Mouse (Mus musculus) kidney, postnatal 0 days (tissue): ENCODE measurements around the gene Olfr1029. TPM values are rescaled to one million over a fixed set of nuclear protein-coding genes. Genes with fewer than 3 reads are reported as not detected.
A peak's percentile ranks its signal among the peaks of the same experiment; 100 is the strongest.
"Not testable (repeated sequence)": the region's sequence is repeated elsewhere in the genome, so short reads cannot be mapped to it uniquely, and the experiment has no call there.

ENCODE experiments used
- ATAC-seq: fragments of 200-750 bp; cut with Nextera tagmentation; replicated peaks from 2 replicates; pipeline ENCODE4 v1.8.0; 2017; ENCODE audit warnings: low read depth, moderate number of reproducible peaks, moderate TSS enrichment, moderate library complexity; ENCODE audit not compliant: low FRiP score
- DNase-seq: peaks from one replicate; pipeline ENCODE4 v3.0.0-alpha.2; 2016; ENCODE audit warnings: low spot score
- H3K27ac ChIP-seq: fragments of 300-500 bp; sonication (generic); 2 replicates; pipeline ENCODE4 v1.5.1; 2014; ENCODE audit warnings: mild to moderate bottlenecking
- H3K27me3 ChIP-seq: fragments of 300-500 bp; sonication (generic); 2 replicates; pipeline ENCODE4 v1.6.1; 2014; ENCODE audit warnings: low read length, mixed read lengths; ENCODE audit not compliant: insufficient read depth
- H3K36me3 ChIP-seq: fragments of 300-500 bp; sonication (generic); 2 replicates; pipeline ENCODE4 v1.6.1; 2014; ENCODE audit warnings: low read length, mixed read lengths; ENCODE audit not compliant: insufficient read depth
- H3K4me1 ChIP-seq: fragments of 300-500 bp; sonication (generic); replicated peaks from 2 replicates; pipeline ENCODE4 v1.6.1; 2014; ENCODE audit warnings: antibody characterized with exemption, low read length, mixed read lengths; ENCODE audit not compliant: insufficient read depth
- H3K4me2 ChIP-seq: fragments of 300-500 bp; sonication (generic); 2 replicates; pipeline ENCODE4 v1.6.1; 2014; ENCODE audit warnings: mild to moderate bottlenecking, low read length, moderate library complexity, mixed read lengths
- H3K4me3 ChIP-seq: fragments of 300-500 bp; sonication (generic); replicated peaks from 2 replicates; pipeline ENCODE4 v1.5.1; 2014; ENCODE audit warnings: low read depth, low read length
- H3K9ac ChIP-seq: fragments of 300-500 bp; sonication (generic); 2 replicates; pipeline ENCODE4 v1.6.1; 2014; ENCODE audit warnings: low read depth, low read length
- H3K9me3 ChIP-seq: fragments of 300-500 bp; sonication (generic); replicated peaks from 2 replicates; pipeline ENCODE4 v1.6.1; 2016; ENCODE audit warnings: low read length, inconsistent platforms, mixed read lengths
- CTCF ChIP-seq: IDR thresholded peaks from 2 replicates; pipeline ENCODE4 v1.5.1; 2016; ENCODE audit warnings: antibody characterized with exemption, low read depth, mild to moderate bottlenecking, moderate library complexity
- WGBS: fragments of 180-500 bp; shearing (Covaris S2); extraction: QIAGEN DNeasy Blood & Tissue Kit; methylation state at CpG from one replicate; pipeline ENCODE4 v1.1.7; 2014; 5-methylcytosine and 5-hydroxymethylcytosine counted together
- polyA plus RNA-seq: library from polyadenylated mRNA; unstranded; fragments of >200 nt; fragmentation: Nextera tagmentation; extraction: Ambion mirVana; gene quantifications from 2 replicates; pipeline ENCODE4 v1.2.1, GENCODE M21; 2015

The Olfr1029 gene
- polyA plus RNA-seq: not detected in 2 replicates

DNA sequence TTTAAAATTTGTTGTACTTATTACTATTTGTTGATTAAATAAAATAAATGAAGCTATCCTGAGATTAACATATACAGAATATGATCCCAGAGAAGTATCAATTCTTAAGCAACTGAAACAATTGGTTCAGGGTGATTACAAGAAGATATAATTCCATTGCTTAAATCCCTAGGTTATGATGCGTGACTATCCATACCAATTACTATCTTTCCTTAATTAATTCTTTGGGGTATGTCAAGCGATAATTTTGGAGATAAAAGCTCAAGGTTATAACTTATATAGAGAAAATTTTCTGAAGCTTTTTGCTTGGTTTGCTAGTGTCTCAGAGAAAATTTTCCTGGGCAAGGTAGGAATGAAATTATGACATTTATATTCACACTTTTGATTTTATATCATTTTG is at the start of gene Olfr1029:
Gene Olfr1029, plus strand, starts transcription at position 301 of the 400 bp plus-strand sequence.
- Histone ChIP-seq H3K4me1 (no peaks in the 10 kb centered on the region), H3K27ac (no peak within 1 kb of the TSS), H3K4me3 (no peak within 1 kb of the TSS), H3K9ac (no peak within 1 kb of the TSS), H3K9me3 (no peaks in the 10 kb centered on the region), H3K27me3 (no peaks in the 10 kb centered on the region), H3K36me3 (no peaks in the 10 kb centered on the region), H3K4me2 (no peak within 1 kb of the TSS)
- WGBS: 89% methylated on average over 2 of the region's 2 CpGs
- no peak for ATAC-seq
- DNase-seq: no peak
- no peak for TF ChIP-seq CTCF

DNA sequence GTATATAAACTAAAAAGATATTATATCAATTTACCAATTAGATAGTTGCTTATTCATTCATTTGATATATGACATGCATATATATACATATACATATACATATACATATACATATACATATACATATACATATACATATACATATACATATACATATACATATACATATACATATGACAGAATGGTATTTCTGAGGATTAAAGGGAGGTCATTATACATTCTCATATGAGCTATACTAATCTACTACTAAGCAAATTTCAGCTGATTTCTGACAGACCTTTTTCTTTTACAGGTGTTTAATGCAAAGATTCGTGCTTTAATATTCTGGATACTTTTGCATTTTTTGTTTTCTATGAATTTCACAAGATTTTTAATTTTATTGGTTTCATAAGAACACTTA is 23.6 kb upstream of the Olfr1029 start, which contains the start of gene Olfr1028:
Gene Olfr1028, plus strand, starts transcription at position 301 of the 400 bp plus-strand sequence.
- H3K4me2 ChIP-seq: no peak within 1 kb of the TSS
- ATAC-seq (no peak), DNase-seq (no peak)
- no peaks in the 10 kb centered on the region for H3K9me3 ChIP-seq
- TF ChIP-seq CTCF: no peak
- H3K9ac ChIP-seq: no peak within 1 kb of the TSS
- H3K36me3 ChIP-seq: no peaks in the 10 kb centered on the region
- H3K4me3 ChIP-seq: no peak within 1 kb of the TSS
- H3K4me1 ChIP-seq: no peaks in the 10 kb centered on the region
- no peak within 1 kb of the TSS for H3K27ac ChIP-seq
- no peaks in the 10 kb centered on the region for H3K27me3 ChIP-seq
- WGBS: 57% methylated on average over 1 of the region's 1 CpGs

DNA sequence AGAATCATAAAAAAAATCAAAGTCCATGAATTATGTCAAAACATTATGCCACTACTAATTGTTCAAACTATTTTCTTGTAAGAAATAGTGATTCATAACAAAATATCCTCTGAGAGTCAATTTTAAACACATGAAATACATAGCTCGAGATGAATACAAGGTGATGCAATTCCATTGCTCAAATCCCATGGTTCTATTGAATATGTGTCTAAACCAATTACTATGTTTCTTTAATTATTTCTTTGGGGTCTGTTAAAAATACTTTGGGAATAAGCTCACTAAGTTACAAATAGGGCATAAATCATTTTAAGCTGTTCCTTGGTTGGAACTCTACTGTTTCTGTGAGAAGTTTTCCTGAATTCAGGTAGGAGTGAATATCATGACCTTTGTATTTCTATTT is 5.3 kb downstream of the Olfr1029 start, which contains the start of gene Olfr1030:
Gene Olfr1030, plus strand, starts transcription at position 301 of the 400 bp plus-strand sequence.
- H3K27ac ChIP-seq: no peak within 1 kb of the TSS

DNA sequence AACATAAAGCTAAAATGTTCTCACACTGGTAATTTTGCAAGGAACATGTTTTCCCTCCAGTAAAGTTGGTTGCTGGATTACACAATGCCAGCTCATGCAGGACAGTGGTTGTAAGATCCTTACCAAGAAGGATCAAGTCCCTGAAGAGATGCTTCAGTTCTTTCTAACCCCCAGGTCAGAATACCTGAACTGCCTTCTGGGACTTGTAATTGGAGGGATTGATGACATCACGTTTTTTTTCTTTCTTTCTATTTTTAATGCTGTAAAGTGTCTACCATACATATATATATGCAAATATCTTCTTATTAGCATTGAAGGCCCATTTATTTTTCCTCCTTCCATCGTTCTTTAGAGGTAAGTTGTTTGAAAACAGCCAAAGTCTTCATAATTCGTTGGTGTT is 16.3 kb downstream of the Olfr1029 start, which contains the start of gene Olfr1031:
Gene Olfr1031, plus strand, starts transcription at position 301 of the 400 bp plus-strand sequence.
- H3K9me3 ChIP-seq: no peaks in the 10 kb centered on the region
- WGBS: 56% methylated on average over 3 of the region's 3 CpGs
- DNase-seq (no peak), ATAC-seq (no peak)
- H3K9ac ChIP-seq: no peak within 1 kb of the TSS
- no peak within 1 kb of the TSS for H3K4me3 ChIP-seq
- no peak within 1 kb of the TSS for H3K27ac ChIP-seq
- TF ChIP-seq CTCF: no peak
- H3K27me3 ChIP-seq: no peaks in the 10 kb centered on the region
- no peaks in the 10 kb centered on the region for H3K36me3 ChIP-seq
- H3K4me2 ChIP-seq: no peak within 1 kb of the TSS
- no peaks in the 10 kb centered on the region for H3K4me1 ChIP-seq

More for the DNA sequence above, 5.3 kb downstream of the Olfr1029 start, which contains the start of gene Olfr1030:
- no peak within 1 kb of the TSS for H3K4me2 ChIP-seq
- DNase-seq (no peak), ATAC-seq (no peak)
- no peaks in the 10 kb centered on the region for H3K27me3 ChIP-seq
- no peaks in the 10 kb centered on the region for H3K9me3 ChIP-seq
- H3K9ac ChIP-seq: no peak within 1 kb of the TSS
- H3K36me3 ChIP-seq: no peaks in the 10 kb centered on the region
- no peak within 1 kb of the TSS for H3K4me3 ChIP-seq
- no peaks in the 10 kb centered on the region for H3K4me1 ChIP-seq
- no peak for TF ChIP-seq CTCF
- WGBS: 74% methylated on average over 1 of the region's 1 CpGs

DNA sequence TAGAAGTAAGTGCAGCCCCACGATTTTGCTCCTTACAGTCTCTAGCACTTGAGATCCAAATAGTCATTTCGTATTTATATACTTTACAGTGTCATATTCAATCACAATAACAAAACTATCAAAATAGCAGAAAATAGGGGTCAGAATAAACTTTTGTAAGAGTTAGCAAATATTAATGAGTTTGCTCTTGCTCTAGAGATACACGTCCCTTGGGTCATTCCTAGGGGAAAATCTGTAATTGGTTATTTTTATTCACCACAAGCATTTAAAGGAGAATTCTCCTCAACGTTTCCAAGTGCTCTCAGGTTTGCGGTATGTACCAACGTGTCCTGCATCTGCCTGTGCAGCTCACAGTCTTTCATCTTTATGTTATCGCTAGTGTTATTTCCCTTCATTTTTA is 31.5 kb downstream of the Olfr1029 start, which contains the start of gene Olfr1032:
Gene Olfr1032, plus strand, starts transcription at position 301 of the 400 bp plus-strand sequence.
- no peak for ATAC-seq
- 82% methylated on average over 7 of the region's 7 CpGs for WGBS

DNA sequence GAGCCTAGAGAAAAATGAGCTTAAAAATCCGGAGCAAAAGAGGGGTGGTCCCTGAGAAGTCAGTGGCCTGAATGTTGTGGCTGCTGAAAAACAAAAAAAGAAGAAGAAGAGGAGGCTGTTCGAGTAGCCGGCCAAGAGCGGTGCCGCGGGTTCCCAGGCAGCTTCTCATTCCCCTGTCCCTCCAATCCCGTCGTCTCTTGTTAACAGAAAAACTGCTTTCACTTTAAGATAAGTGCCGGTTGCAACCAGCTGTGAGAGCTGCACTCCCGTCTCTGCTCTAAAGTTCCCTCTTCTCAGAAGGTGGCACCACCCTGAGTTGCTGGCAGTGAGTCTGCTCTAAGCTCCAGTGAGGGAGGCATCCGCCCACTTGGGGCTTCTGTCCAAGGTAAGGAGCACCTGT is 46.7 kb downstream of the Olfr1029 start, which contains the start of gene Olfr1033:
Gene Olfr1033, plus strand, starts transcription at position 228 of the 400 bp plus-strand sequence.
- Histone ChIP-seq H3K4me3 (peak within 1 kb of the TSS; percentile 32), H3K27ac (peak within 1 kb of the TSS; percentile 77), H3K4me2 (peak within 1 kb of the TSS; percentile 47)
- not testable (repeated sequence) for H3K36me3 ChIP-seq, H3K9ac ChIP-seq, H3K4me1 ChIP-seq, ATAC-seq, H3K9me3 ChIP-seq, H3K27me3 ChIP-seq
- peak; percentile 74 for DNase-seq
- under 1% methylated on average over 10 of the region's 11 CpGs for WGBS

More for the DNA sequence above, 31.5 kb downstream of the Olfr1029 start, which contains the start of gene Olfr1032:
- Histone ChIP-seq H3K27ac (no peak within 1 kb of the TSS), H3K4me2 (no peak within 1 kb of the TSS), H3K36me3 (no peaks in the 10 kb centered on the region), H3K4me1 (no peaks in the 10 kb centered on the region), H3K27me3 (no peaks in the 10 kb centered on the region), H3K9ac (no peak within 1 kb of the TSS), H3K4me3 (no peak within 1 kb of the TSS), H3K9me3 (no peaks in the 10 kb centered on the region)
- TF ChIP-seq CTCF: no peak
- no peak for DNase-seq

DNA sequence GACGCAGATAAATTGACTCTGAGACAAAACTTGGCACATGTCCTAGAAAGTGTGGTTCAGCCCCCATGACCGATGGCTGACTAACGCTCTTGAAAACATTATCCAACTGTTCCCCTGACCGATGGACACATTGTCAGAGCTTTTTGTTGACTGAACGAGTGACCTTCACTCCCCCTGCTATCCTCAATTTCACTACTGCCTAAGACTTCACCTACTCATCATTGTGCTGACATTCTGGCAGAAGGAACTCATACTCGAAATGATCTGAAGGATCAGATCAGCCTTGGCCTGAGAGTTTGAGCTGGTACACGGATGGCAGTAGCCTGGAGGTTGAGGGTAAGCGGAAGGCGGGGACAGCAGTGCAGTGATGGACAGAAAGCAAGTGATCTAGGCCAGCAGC is 47.8 kb downstream of the Olfr1029 start:
- H3K36me3 ChIP-seq, H3K4me2 ChIP-seq, H3K4me3 ChIP-seq, H3K27ac ChIP-seq, H3K4me1 ChIP-seq, H3K9me3 ChIP-seq, ATAC-seq, H3K27me3 ChIP-seq, DNase-seq, H3K9ac ChIP-seq: not testable (repeated sequence)
- WGBS: 29% methylated on average over 2 of the region's 9 CpGs

Other genes with a start within 250 kb of the Olfr1029 start
- not detected in 2 replicates for gene Olfr1012, start 211.1 kb upstream of the Olfr1029 start, polyA plus RNA-seq
- not detected in 2 replicates for gene Olfr1013, start 206.8 kb upstream of the Olfr1029 start, polyA plus RNA-seq
- not detected in 2 replicates for gene Olfr1014, start 201.2 kb upstream of the Olfr1029 start, polyA plus RNA-seq
- gene Olfr1015, start 191.9 kb upstream of the Olfr1029 start, polyA plus RNA-seq: not detected in 2 replicates
- not detected in 2 replicates for gene Olfr1016, start 171.4 kb upstream of the Olfr1029 start, polyA plus RNA-seq
- gene Olfr1018, start 155.4 kb upstream of the Olfr1029 start, polyA plus RNA-seq: not detected in 2 replicates
- not detected in 2 replicates for gene Olfr1019, start 128.4 kb upstream of the Olfr1029 start, polyA plus RNA-seq
- not detected in 2 replicates for gene Olfr1020, start 126.9 kb upstream of the Olfr1029 start, polyA plus RNA-seq
- gene Olfr1022, start 105.3 kb upstream of the Olfr1029 start, polyA plus RNA-seq: not detected in 2 replicates
- gene Olfr1023, start 88.3 kb upstream of the Olfr1029 start, polyA plus RNA-seq: not detected in 2 replicates
- not detected in 2 replicates for gene Olfr1024, start 68.8 kb upstream of the Olfr1029 start, polyA plus RNA-seq
- not detected in 2 replicates for gene Olfr1025-ps1, start 58.7 kb upstream of the Olfr1029 start, polyA plus RNA-seq
- not detected in 2 replicates for gene Olfr1026, start 52.3 kb upstream of the Olfr1029 start, polyA plus RNA-seq
- not detected in 2 replicates for gene Olfr1028, start 23.5 kb upstream of the Olfr1029 start, polyA plus RNA-seq
- not detected in 2 replicates for gene Olfr1030, start 5.4 kb downstream of the Olfr1029 start, polyA plus RNA-seq
- gene Olfr1031, start 16.4 kb downstream of the Olfr1029 start, polyA plus RNA-seq: not detected in 2 replicates
- gene Olfr1032, start 31.6 kb downstream of the Olfr1029 start, polyA plus RNA-seq: not detected in 2 replicates
- 5.0 and 5.4 TPM in 2 replicates for gene Olfr1033, start 46.7 kb downstream of the Olfr1029 start, polyA plus RNA-seq
- 0.04 and 0.09 TPM in 2 replicates for gene Olfr1034, start 72.0 kb downstream of the Olfr1029 start, polyA plus RNA-seq
- not detected in 2 replicates for gene Olfr1036, start 100.1 kb downstream of the Olfr1029 start, polyA plus RNA-seq
- gene Olfr1037, start 113.5 kb downstream of the Olfr1029 start, polyA plus RNA-seq: not detected in 2 replicates
- not detected in 2 replicates for gene Olfr1039, start 162.0 kb downstream of the Olfr1029 start, polyA plus RNA-seq
- gene Olfr1040, start 172.8 kb downstream of the Olfr1029 start, polyA plus RNA-seq: not detected in 2 replicates
- gene Olfr1042, start 187.9 kb downstream of the Olfr1029 start, polyA plus RNA-seq: not detected in 2 replicates
- not detected in 2 replicates for gene Olfr1043, start 193.6 kb downstream of the Olfr1029 start, polyA plus RNA-seq
- not detected in 2 replicates for gene Olfr1044, start 203.9 kb downstream of the Olfr1029 start, polyA plus RNA-seq
- gene Olfr52, start 211.8 kb downstream of the Olfr1029 start, polyA plus RNA-seq: not detected in 2 replicates
- not detected in 2 replicates for gene Olfr1045, start 229.1 kb downstream of the Olfr1029 start, polyA plus RNA-seq
- not detected in 2 replicates for gene Olfr1046, start 245.4 kb downstream of the Olfr1029 start, polyA plus RNA-seq